Mouse (Mus musculus): ENCODE data around the gene Mep1a. TPM values are rescaled to one million over a fixed set of nuclear protein-coding genes. Genes with fewer than 3 reads are reported as not detected.
"Not testable (repeated sequence)": the region's sequence is repeated elsewhere in the genome, so short reads cannot be mapped to it uniquely, and the experiment has no call there.

The Mep1a gene
- polyA plus RNA-seq, 1 experiment from 2014 or later: not detected

GRCm38 (mm10) chr17:43495502-43495901, 7.1 kb downstream of the Mep1a start:
- Histone ChIP-seq H3K4me1 (ENCODE audit: control insufficient read depth, insufficient read depth, low read length) (no peaks in the 10 kb centered on the region), H3K36me3 (ENCODE audit: control insufficient read depth, insufficient read depth, low read length) (no peaks in the 10 kb centered on the region), H3K4me2 (ENCODE audit: low read length) (no peak overlapping the region), H3K9ac (ENCODE audit: low read depth, low read length) (no peak overlapping the region), H3K27ac (ENCODE audit: low read length) (no peak overlapping the region), H3K4me3 (ENCODE audit: low read depth, low read length) (no peak overlapping the region), H3K9me3 (replicated peaks; ENCODE audit: control insufficient read depth, low read length, poor library complexity, severe bottlenecking) (no peaks in the 10 kb centered on the region), H3K27me3 (ENCODE audit: control insufficient read depth, insufficient read depth, low read depth, low read length) (no peaks in the 10 kb centered on the region)
- no peak for ATAC-seq
- WGBS: 77% methylated on average over 5 of the region's 5 CpGs

GRCm38 (mm10) chr17:43490371-43490770, 12.2 kb downstream of the Mep1a start:
- H3K4me2 ChIP-seq (ENCODE audit: low read length); H3K27ac ChIP-seq (ENCODE audit: low read length); H3K4me1 ChIP-seq (ENCODE audit: control insufficient read depth, insufficient read depth, low read length); H3K9ac ChIP-seq (ENCODE audit: low read depth, low read length); H3K4me3 ChIP-seq (ENCODE audit: low read depth, low read length); H3K27me3 ChIP-seq (ENCODE audit: control insufficient read depth, insufficient read depth, low read depth, low read length); ATAC-seq; H3K36me3 ChIP-seq (ENCODE audit: control insufficient read depth, insufficient read depth, low read length); H3K9me3 ChIP-seq (replicated peaks; ENCODE audit: control insufficient read depth, low read length, poor library complexity, severe bottlenecking): not testable (repeated sequence)
- 92% methylated on average over 5 of the region's 10 CpGs for WGBS

- H3K27me3 ChIP-seq (ENCODE audit: control insufficient read depth, insufficient read depth, low read depth, low read length): no peaks in the 10 kb centered on the region
- no peak overlapping the region for H3K9ac ChIP-seq (ENCODE audit: low read depth, low read length)
- ATAC-seq: no peak
- no peaks in the 10 kb centered on the region for H3K4me1 ChIP-seq (ENCODE audit: control insufficient read depth, insufficient read depth, low read length)
- no peaks in the 10 kb centered on the region for H3K9me3 ChIP-seq (replicated peaks; ENCODE audit: control insufficient read depth, low read length, poor library complexity, severe bottlenecking)
- WGBS: 93% methylated on average over 2 of the region's 2 CpGs
- no peak overlapping the region for H3K4me2 ChIP-seq (ENCODE audit: low read length)
- H3K27ac ChIP-seq (ENCODE audit: low read length): no peak overlapping the region
- H3K4me3 ChIP-seq (ENCODE audit: low read depth, low read length): no peak overlapping the region
- no peaks in the 10 kb centered on the region for H3K36me3 ChIP-seq (ENCODE audit: control insufficient read depth, insufficient read depth, low read length)
Observed at GRCm38 (mm10) chr17:43488439-43489151, 14.0 kb downstream of the Mep1a start.

GRCm38 (mm10) chr17:43485982-43486381, 16.6 kb downstream of the Mep1a start:
- no peak overlapping the region for H3K9ac ChIP-seq (ENCODE audit: low read depth, low read length)
- H3K36me3 ChIP-seq (ENCODE audit: control insufficient read depth, insufficient read depth, low read length): no peaks in the 10 kb centered on the region
- no peak for ATAC-seq
- 91% methylated on average over 3 of the region's 3 CpGs for WGBS
- H3K4me1 ChIP-seq (ENCODE audit: control insufficient read depth, insufficient read depth, low read length): no peaks in the 10 kb centered on the region
- H3K4me2 ChIP-seq (ENCODE audit: low read length): no peak overlapping the region
- no peak overlapping the region for H3K27ac ChIP-seq (ENCODE audit: low read length)
- H3K4me3 ChIP-seq (ENCODE audit: low read depth, low read length): no peak overlapping the region
- no peaks in the 10 kb centered on the region for H3K9me3 ChIP-seq (replicated peaks; ENCODE audit: control insufficient read depth, low read length, poor library complexity, severe bottlenecking)
- H3K27me3 ChIP-seq (ENCODE audit: control insufficient read depth, insufficient read depth, low read depth, low read length): no peaks in the 10 kb centered on the region

- ATAC-seq: no peak
- no peaks in the 10 kb centered on the region for H3K9me3 ChIP-seq (replicated peaks; ENCODE audit: control insufficient read depth, low read length, poor library complexity, severe bottlenecking)
- no peak overlapping the region for H3K4me3 ChIP-seq (ENCODE audit: low read depth, low read length)
- H3K9ac ChIP-seq (ENCODE audit: low read depth, low read length): no peak overlapping the region
- no peak overlapping the region for H3K27ac ChIP-seq (ENCODE audit: low read length)
- no peaks in the 10 kb centered on the region for H3K4me1 ChIP-seq (ENCODE audit: control insufficient read depth, insufficient read depth, low read length)
- no peaks in the 10 kb centered on the region for H3K36me3 ChIP-seq (ENCODE audit: control insufficient read depth, insufficient read depth, low read length)
- no peaks in the 10 kb centered on the region for H3K27me3 ChIP-seq (ENCODE audit: control insufficient read depth, insufficient read depth, low read depth, low read length)
- no peak overlapping the region for H3K4me2 ChIP-seq (ENCODE audit: low read length)
Observed at GRCm38 (mm10) chr17:43477621-43478020, 25.0 kb downstream of the Mep1a start.

GRCm38 (mm10) chr17:43474775-43475174, 27.8 kb downstream of the Mep1a start:
- Histone ChIP-seq H3K9ac (ENCODE audit: low read depth, low read length) (no peak overlapping the region), H3K4me3 (ENCODE audit: low read depth, low read length) (no peak overlapping the region), H3K36me3 (ENCODE audit: control insufficient read depth, insufficient read depth, low read length) (no peaks in the 10 kb centered on the region), H3K4me1 (ENCODE audit: control insufficient read depth, insufficient read depth, low read length) (no peaks in the 10 kb centered on the region), H3K4me2 (ENCODE audit: low read length) (no peak overlapping the region), H3K27ac (ENCODE audit: low read length) (no peak overlapping the region), H3K9me3 (replicated peaks; ENCODE audit: control insufficient read depth, low read length, poor library complexity, severe bottlenecking) (no peaks in the 10 kb centered on the region), H3K27me3 (ENCODE audit: control insufficient read depth, insufficient read depth, low read depth, low read length) (no peaks in the 10 kb centered on the region)
- 94% methylated on average over 16 of the region's 16 CpGs for WGBS
- ATAC-seq: no peak

- Histone ChIP-seq H3K27me3 (ENCODE audit: control insufficient read depth, insufficient read depth, low read depth, low read length) (no peaks in the 10 kb centered on the region), H3K36me3 (ENCODE audit: control insufficient read depth, insufficient read depth, low read length) (no peaks in the 10 kb centered on the region), H3K27ac (ENCODE audit: low read length) (no peak overlapping the region), H3K4me2 (ENCODE audit: low read length) (no peak overlapping the region), H3K9ac (ENCODE audit: low read depth, low read length) (no peak overlapping the region), H3K4me3 (ENCODE audit: low read depth, low read length) (no peak overlapping the region), H3K4me1 (ENCODE audit: control insufficient read depth, insufficient read depth, low read length) (no peaks in the 10 kb centered on the region), H3K9me3 (replicated peaks; ENCODE audit: control insufficient read depth, low read length, poor library complexity, severe bottlenecking) (no peaks in the 10 kb centered on the region)
- 81% methylated on average over 4 of the region's 4 CpGs for WGBS
- no peak for ATAC-seq
Observed at GRCm38 (mm10) chr17:43472558-43472957, 30.1 kb downstream of the Mep1a start.

GRCm38 (mm10) chr17:43470039-43470438, 32.6 kb downstream of the Mep1a start:
- H3K27ac ChIP-seq (ENCODE audit: low read length): no peak overlapping the region
- H3K4me3 ChIP-seq (ENCODE audit: low read depth, low read length): no peak overlapping the region
- H3K9me3 ChIP-seq (replicated peaks; ENCODE audit: control insufficient read depth, low read length, poor library complexity, severe bottlenecking): no peaks in the 10 kb centered on the region
- no peaks in the 10 kb centered on the region for H3K36me3 ChIP-seq (ENCODE audit: control insufficient read depth, insufficient read depth, low read length)
- ATAC-seq: no peak
- 59% methylated on average over 3 of the region's 3 CpGs for WGBS
- H3K27me3 ChIP-seq (ENCODE audit: control insufficient read depth, insufficient read depth, low read depth, low read length): no peaks in the 10 kb centered on the region
- no peak overlapping the region for H3K4me2 ChIP-seq (ENCODE audit: low read length)
- no peaks in the 10 kb centered on the region for H3K4me1 ChIP-seq (ENCODE audit: control insufficient read depth, insufficient read depth, low read length)
- H3K9ac ChIP-seq (ENCODE audit: low read depth, low read length): no peak overlapping the region

- no peaks in the 10 kb centered on the region for H3K27me3 ChIP-seq (ENCODE audit: control insufficient read depth, insufficient read depth, low read depth, low read length)
- no peaks in the 10 kb centered on the region for H3K9me3 ChIP-seq (replicated peaks; ENCODE audit: control insufficient read depth, low read length, poor library complexity, severe bottlenecking)
- H3K4me1 ChIP-seq (ENCODE audit: control insufficient read depth, insufficient read depth, low read length): peaks cover 6% of the 10 kb centered on the region
- no peak overlapping the region for H3K27ac ChIP-seq (ENCODE audit: low read length)
- H3K4me3 ChIP-seq (ENCODE audit: low read depth, low read length): no peak overlapping the region
- H3K9ac ChIP-seq (ENCODE audit: low read depth, low read length): peak overlapping the region; percentile 35; the same call in 1 of the 2 replicates
- 29% methylated on average over 19 of the region's 19 CpGs for WGBS
- H3K36me3 ChIP-seq (ENCODE audit: control insufficient read depth, insufficient read depth, low read length): no peaks in the 10 kb centered on the region
- H3K4me2 ChIP-seq (ENCODE audit: low read length): peak overlapping the region; percentile 20
- ATAC-seq: peak; percentile 96
Observed at GRCm38 (mm10) chr17:43460245-43461181, 42.1 kb downstream of the Mep1a start.
